Mouse (Mus musculus) activated CD4-positive, CD25-positive, alpha-beta regulatory T cell (primary cell): ENCODE measurements around the gene Mettl7b. TPM values are rescaled to one million over a fixed set of nuclear protein-coding genes. Genes with fewer than 3 reads are reported as not detected.

Experiments
- polyA plus RNA-seq, 2 experiments: library from polyadenylated mRNA; unstranded; fragments of 100-300 nt; shearing (Covaris generic); gene quantifications; one replicate each; pipeline ENCODE4 v1.2.1; 2017

Gene Mettl7b
- under 1 TPM in 1 of 2 experiments, not detected in 1; 0.33 TPM for polyA plus RNA-seq

GRCm38 (mm10) chr10:128960590-128961584 lies at the start of gene Mettl7b:
Gene Mettl7b, minus strand, starts transcription at chr10:128960988.

DNA sequence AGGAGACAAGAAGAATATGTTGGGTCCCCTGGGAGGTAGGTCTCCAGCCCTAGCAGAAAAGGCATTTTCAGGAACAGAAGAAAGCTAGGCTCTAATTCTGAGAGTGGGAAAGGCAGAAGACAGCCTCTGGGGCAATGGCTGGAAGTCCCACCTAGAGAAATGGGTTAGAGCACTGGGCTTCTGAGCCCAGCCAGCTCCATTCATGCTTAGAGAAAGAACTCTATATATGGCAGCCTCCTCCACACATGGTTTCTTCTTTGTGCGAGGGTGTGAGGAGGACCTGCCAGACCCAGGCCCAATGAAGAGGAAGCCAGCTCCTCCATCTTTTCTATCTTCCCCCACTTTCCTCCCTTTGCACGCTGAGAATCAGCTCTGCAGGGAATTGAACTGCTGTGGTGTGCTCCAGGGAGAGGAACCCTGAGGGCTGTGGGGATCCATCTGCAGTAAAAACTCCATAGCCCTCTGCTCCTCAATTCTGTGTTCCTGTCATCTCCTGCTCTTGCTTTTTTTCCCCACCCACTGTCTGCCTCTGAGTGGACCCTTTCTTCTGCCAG lies 49.6 kb upstream of the Mettl7b start, which contains the start of gene Olfr763:
Gene Olfr763 (plus strand): TSS at position 504 of the 554 bp plus-strand sequence.

GRCm38 (mm10) chr10:128989131-128989530 lies 28.3 kb upstream of the Mettl7b start, which contains the start of gene Olfr9:
Gene Olfr9, plus strand, starts transcription at chr10:128989431.

GRCm38 (mm10) chr10:128933574-128933973 lies 27.2 kb downstream of the Mettl7b start, which contains the start of gene Itga7:
Gene Itga7, plus strand, starts transcription at chr10:128933818.

GRCm38 (mm10) chr10:128923935-128924334 lies 36.9 kb downstream of the Mettl7b start, which contains the start of gene Bloc1s1:
Gene Bloc1s1, minus strand, starts transcription at chr10:128924035.

GRCm38 (mm10) chr10:128922822-128923012 lies 38.1 kb downstream of the Mettl7b start, which contains the start of gene Rdh5:
Gene Rdh5, minus strand, starts transcription at chr10:128922888.

Other genes starting within 250 kb of the Mettl7b start
- 100 to 1,000 TPM; 586 to 621 TPM for gene Dgka, start 216.1 kb downstream of the Mettl7b start, polyA plus RNA-seq
- 10 to 100 TPM; 40.9 to 52.5 TPM for gene Pym1, start 213.1 kb downstream of the Mettl7b start, polyA plus RNA-seq
- gene Mmp19, start 170.1 kb downstream of the Mettl7b start, polyA plus RNA-seq = under 1 TPM; 0.43 to 0.45 TPM
- gene Dnajc14, start 156.9 kb downstream of the Mettl7b start, polyA plus RNA-seq = 10 to 100 TPM; 67.6 to 90.9 TPM
- gene Tmem198b, start 156.6 kb downstream of the Mettl7b start, polyA plus RNA-seq = 1 to 10 TPM; 2.8 to 4.2 TPM
- 100 to 1,000 TPM; 141 to 143 TPM for gene Sarnp, start 143.7 kb downstream of the Mettl7b start, polyA plus RNA-seq
- 10 to 100 TPM; 55.1 to 69.2 TPM for gene Ormdl2, start 139.3 kb downstream of the Mettl7b start, polyA plus RNA-seq
- 1 to 10 TPM; 3.8 to 3.9 TPM for gene Gdf11, start 69.3 kb downstream of the Mettl7b start, polyA plus RNA-seq
- gene Cd63, start 60.0 kb downstream of the Mettl7b start, polyA plus RNA-seq = 1 to 10 TPM; 2.9 to 7.2 TPM
- gene Rdh5, start 38.1 kb downstream of the Mettl7b start, polyA plus RNA-seq = 10 to 100 TPM in 1 of 2 experiments, 1 to 10 TPM in 1; 9.4 to 10.6 TPM
- gene Bloc1s1, start 37.0 kb downstream of the Mettl7b start, polyA plus RNA-seq = 100 to 1,000 TPM; 211 to 212 TPM
- gene Itga7, start 27.2 kb downstream of the Mettl7b start, polyA plus RNA-seq = 10 to 100 TPM; 10.4 to 15.0 TPM
- gene Olfr9, start 28.4 kb upstream of the Mettl7b start, polyA plus RNA-seq = not detected
- gene Olfr763, start 49.8 kb upstream of the Mettl7b start, polyA plus RNA-seq = not detected
- under 1 TPM in 1 of 2 experiments, not detected in 1; 0.16 TPM for gene Olfr764-ps1, start 78.9 kb upstream of the Mettl7b start, polyA plus RNA-seq
- not detected for gene Olfr765, start 89.0 kb upstream of the Mettl7b start, polyA plus RNA-seq
- not detected for gene Olfr766-ps1, start 108.0 kb upstream of the Mettl7b start, polyA plus RNA-seq
- under 1 TPM in 1 of 2 experiments, not detected in 1; 0.02 TPM for gene Olfr767, start 121.9 kb upstream of the Mettl7b start, polyA plus RNA-seq
- gene Olfr768, start 138.4 kb upstream of the Mettl7b start, polyA plus RNA-seq = not detected
- gene Olfr769, start 156.9 kb upstream of the Mettl7b start, polyA plus RNA-seq = under 1 TPM in 1 of 2 experiments, not detected in 1; 0.11 TPM
- not detected for gene Olfr770, start 178.0 kb upstream of the Mettl7b start, polyA plus RNA-seq
- not detected for gene Olfr771, start 203.8 kb upstream of the Mettl7b start, polyA plus RNA-seq
- gene Olfr772, start 216.9 kb upstream of the Mettl7b start, polyA plus RNA-seq = not detected
- under 1 TPM in 1 of 2 experiments, not detected in 1; 0.25 TPM for gene Olfr773, start 226.4 kb upstream of the Mettl7b start, polyA plus RNA-seq